Mouse (Mus musculus) hindbrain, embryonic 10.5 days (tissue): ENCODE data around the gene Spaca3. TPM values are rescaled to one million over a fixed set of nuclear protein-coding genes. Genes with fewer than 3 reads are reported as not detected.

ENCODE experiments used
- DNase-seq: peaks from one replicate; pipeline ENCODE4 v3.0.0-alpha.2; 2017; ENCODE audit warnings: low spot score
- H3K27ac ChIP-seq: fragments of 300-500 bp; sonication (generic); 2 replicates; pipeline ENCODE4 v1.5.1; 2016; ENCODE audit warnings: mild to moderate bottlenecking, moderate library complexity
- H3K27me3 ChIP-seq: fragments of 300-500 bp; sonication (generic); 2 replicates; pipeline ENCODE4 v1.6.1; 2016; ENCODE audit warnings: mild to moderate bottlenecking; ENCODE audit not compliant: poor library complexity, insufficient read depth, severe bottlenecking
- H3K36me3 ChIP-seq: fragments of 300-500 bp; sonication (generic); 2 replicates; pipeline ENCODE4 v1.6.1; 2016; ENCODE audit warnings: mild to moderate bottlenecking, moderate library complexity
- H3K4me1 ChIP-seq: fragments of 300-500 bp; sonication (generic); replicated peaks from 2 replicates; pipeline ENCODE4 v1.6.1; 2016; ENCODE audit warnings: mild to moderate bottlenecking
- H3K4me3 ChIP-seq: fragments of 300-500 bp; sonication (generic); 2 replicates; pipeline ENCODE4 v1.5.1; 2016; ENCODE audit warnings: mild to moderate bottlenecking, moderate library complexity
- H3K9me3 ChIP-seq: fragments of 300-500 bp; sonication (generic); 2 replicates; pipeline ENCODE4 v1.6.1; 2016; ENCODE audit warnings: mild to moderate bottlenecking, moderate library complexity
- WGBS: fragments of 180-500 bp; shearing (Covaris S2); methylation state at CpG from one replicate; pipeline ENCODE4 v1.1.7; 2016; 5-methylcytosine and 5-hydroxymethylcytosine counted together
- polyA plus RNA-seq: library from polyadenylated mRNA; unstranded; fragments of >200 nt; fragmentation: Nextera tagmentation; extraction: Ambion mirVana; gene quantifications from 2 replicates; pipeline ENCODE4 v1.2.1, GENCODE M21; 2016

Gene Spaca3
- polyA plus RNA-seq, 1 experiment from 2014 or later = not detected

GRCm38 (mm10) chr11:80843435-80843834 is 14.7 kb upstream of the Spaca3 start:
- H3K4me1 ChIP-seq = peaks cover 12% of the 10 kb centered on the region
- WGBS = 90% methylated on average over 2 of the region's 2 CpGs

GRCm38 (mm10) chr11:80845486-80845885 is 12.7 kb upstream of the Spaca3 start:
- no peak for DNase-seq
- Histone ChIP-seq H3K4me3 (no peak overlapping the region), H3K36me3 (no peaks in the 10 kb centered on the region), H3K27ac (no peak overlapping the region), H3K27me3 (peaks cover 4% of the 10 kb centered on the region), H3K4me1 (peaks cover 12% of the 10 kb centered on the region), H3K9me3 (no peaks in the 10 kb centered on the region)
- 72% methylated on average over 7 of the region's 7 CpGs for WGBS

More at GRCm38 (mm10) chr11:80843435-80843834, 14.7 kb upstream of the Spaca3 start:
- Histone ChIP-seq H3K27me3 (peaks cover 4% of the 10 kb centered on the region), H3K9me3 (no peaks in the 10 kb centered on the region), H3K27ac (no peak overlapping the region), H3K4me3 (no peak overlapping the region), H3K36me3 (no peaks in the 10 kb centered on the region)
- no peak for DNase-seq

- no peak overlapping the region for H3K4me3 ChIP-seq
- no peaks in the 10 kb centered on the region for H3K9me3 ChIP-seq
- no peak for DNase-seq
- no peak overlapping the region for H3K27ac ChIP-seq
- peaks cover 12% of the 10 kb centered on the region for H3K4me1 ChIP-seq
- no peaks in the 10 kb centered on the region for H3K36me3 ChIP-seq
- H3K27me3 ChIP-seq = peaks cover 4% of the 10 kb centered on the region
- WGBS = 58% methylated on average over 3 of the region's 3 CpGs
These were observed 12.1 kb upstream of the Spaca3 start for GRCm38 (mm10) chr11:80846115-80846514.

DNA sequence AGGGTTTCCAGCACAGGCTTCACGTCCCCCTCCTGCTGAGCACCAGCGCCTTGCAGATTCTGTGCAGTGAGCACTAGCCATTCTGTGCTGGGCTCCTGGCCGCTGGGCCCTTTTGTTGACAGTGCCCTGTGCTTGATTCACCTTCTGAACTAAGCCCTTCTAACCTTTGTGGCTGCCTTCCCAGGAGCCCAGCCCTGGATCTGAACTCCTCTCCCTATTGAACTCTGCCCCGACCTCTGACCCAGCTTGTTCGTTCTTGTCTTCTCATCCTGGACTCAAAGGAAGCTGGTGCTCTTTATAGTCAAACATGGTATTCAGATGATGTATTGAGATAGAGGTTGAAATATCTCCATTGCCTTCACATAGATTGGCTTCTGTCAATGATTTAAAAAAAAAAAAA is 10.0 kb upstream of the Spaca3 start:
- Histone ChIP-seq H3K27me3 (no peaks in the 10 kb centered on the region; the same call in 1 of the 2 replicates), H3K27ac (no peak overlapping the region), H3K36me3 (no peaks in the 10 kb centered on the region), H3K4me1 (peaks cover 8% of the 10 kb centered on the region), H3K9me3 (no peaks in the 10 kb centered on the region), H3K4me3 (no peak overlapping the region)
- 37% methylated on average over 5 of the region's 5 CpGs for WGBS
- no peak for DNase-seq

DNA sequence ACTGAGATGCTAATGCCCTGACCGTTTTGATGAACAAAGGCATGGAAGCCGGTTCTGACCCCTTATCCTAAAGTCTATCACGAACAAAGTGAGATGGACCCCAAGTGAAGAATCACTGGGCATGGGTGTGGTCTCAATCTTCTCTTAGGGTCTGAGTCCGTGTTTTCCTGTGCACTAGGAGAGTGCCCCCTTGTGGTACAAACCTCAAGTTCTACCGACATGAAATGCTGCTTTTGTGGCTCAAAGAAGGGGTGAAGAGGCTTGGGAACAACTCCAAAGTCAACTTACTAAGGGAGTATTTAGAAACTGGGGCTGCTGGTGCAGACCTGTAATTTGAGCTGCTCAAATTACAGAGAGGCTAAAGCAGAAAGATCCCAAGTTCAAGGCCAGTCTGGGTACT is 6.3 kb upstream of the Spaca3 start:
- peaks cover 8% of the 10 kb centered on the region for H3K4me1 ChIP-seq
- no peaks in the 10 kb centered on the region; the same call in 1 of the 2 replicates for H3K27me3 ChIP-seq
- H3K27ac ChIP-seq = no peak overlapping the region
- H3K9me3 ChIP-seq = no peaks in the 10 kb centered on the region
- H3K4me3 ChIP-seq = no peak overlapping the region
- 44% methylated on average over 5 of the region's 5 CpGs for WGBS
- peak; percentile 18 for DNase-seq
- H3K36me3 ChIP-seq = no peaks in the 10 kb centered on the region

DNA sequence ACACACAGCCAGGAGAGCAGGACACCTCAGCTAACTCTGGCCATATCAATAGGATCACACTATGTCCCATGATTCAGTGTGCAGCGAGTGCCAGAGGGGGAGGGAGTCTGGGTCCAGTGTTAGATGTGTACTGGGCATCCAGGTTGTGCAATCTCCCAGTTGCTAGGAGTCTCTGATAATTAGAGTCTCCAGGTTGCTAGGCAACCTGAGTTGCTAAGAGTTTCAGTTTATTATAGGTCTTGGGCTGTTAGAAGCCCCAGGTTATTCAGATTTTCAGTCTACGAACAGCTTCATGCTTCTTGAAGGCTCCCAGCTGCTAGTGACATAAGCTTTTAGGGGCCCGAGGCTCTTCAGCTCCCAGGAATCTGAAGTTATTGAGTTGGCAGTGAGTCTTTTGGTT is 5.2 kb upstream of the Spaca3 start:
- no peak for DNase-seq
- Histone ChIP-seq H3K27me3 (no peaks in the 10 kb centered on the region), H3K4me3 (no peak overlapping the region), H3K4me1 (peaks cover 3% of the 10 kb centered on the region), H3K27ac (no peak overlapping the region), H3K9me3 (no peaks in the 10 kb centered on the region), H3K36me3 (no peaks in the 10 kb centered on the region)
- WGBS = 75% methylated on average over 3 of the region's 3 CpGs

DNA sequence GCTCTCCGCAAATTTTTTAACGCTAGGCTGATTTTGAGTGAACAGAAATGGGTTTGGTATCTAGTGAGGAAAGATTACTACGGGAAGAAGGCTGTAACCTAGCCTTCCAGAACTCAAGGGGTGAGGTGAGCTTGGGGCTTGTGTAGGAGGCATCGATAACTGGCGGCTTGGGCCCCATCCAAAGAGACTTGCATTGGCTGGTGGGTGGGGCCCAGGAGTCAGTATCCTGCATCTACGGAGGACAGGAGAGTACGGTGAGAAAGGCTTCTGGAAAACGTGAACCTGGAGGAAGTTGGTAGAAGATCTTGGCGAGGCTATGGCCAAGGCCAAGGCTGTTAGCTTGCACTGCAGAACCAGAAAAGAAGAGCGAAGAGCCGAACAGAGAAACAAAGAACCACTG is 3.7 kb upstream of the Spaca3 start:
- no peaks in the 10 kb centered on the region for H3K9me3 ChIP-seq
- 91% methylated on average over 11 of the region's 11 CpGs for whole genome bisulfite sequencing
- H3K36me3 ChIP-seq = no peaks in the 10 kb centered on the region
- H3K27me3 ChIP-seq = no peaks in the 10 kb centered on the region
- no peak overlapping the region for H3K27ac ChIP-seq
- H3K4me3 ChIP-seq = no peak overlapping the region
- DNase-seq = no peak
- no peaks in the 10 kb centered on the region; the same call in 1 of the 2 replicates for H3K4me1 ChIP-seq

DNA sequence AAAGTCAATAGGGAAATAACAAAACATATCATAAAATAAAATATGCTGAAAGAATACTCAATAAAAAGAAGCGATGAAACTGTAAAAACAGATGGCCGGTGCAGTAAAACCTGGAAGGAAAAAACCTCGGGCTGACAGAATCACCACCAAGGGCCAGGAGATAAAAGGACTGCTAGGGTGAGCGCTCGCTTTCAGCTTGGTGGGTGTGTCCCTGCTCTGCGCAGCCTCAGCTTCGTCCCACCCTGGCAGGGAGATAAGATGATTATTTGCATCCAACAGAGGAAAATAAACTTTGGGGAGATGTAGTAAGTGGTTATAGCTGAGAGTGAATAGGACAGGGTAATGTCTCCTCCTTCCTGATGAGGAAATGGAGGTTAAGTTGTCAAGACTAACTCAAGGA is 3.3 kb upstream of the Spaca3 start:
- Histone ChIP-seq H3K9me3 (no peaks in the 10 kb centered on the region), H3K4me1 (no peaks in the 10 kb centered on the region; the same call in 1 of the 2 replicates), H3K36me3 (no peaks in the 10 kb centered on the region), H3K27me3 (no peaks in the 10 kb centered on the region), H3K4me3 (no peak overlapping the region), H3K27ac (no peak overlapping the region)
- no peak for DNase-seq
- 69% methylated on average over 7 of the region's 7 CpGs for WGBS

GRCm38 (mm10) chr11:80856827-80857226 is 1.3 kb upstream of the Spaca3 start:
- 83% methylated on average over 2 of the region's 2 CpGs for WGBS
- no peak for DNase-seq
- Histone ChIP-seq H3K4me1 (no peaks in the 10 kb centered on the region; the same call in 1 of the 2 replicates), H3K36me3 (no peaks in the 10 kb centered on the region), H3K9me3 (no peaks in the 10 kb centered on the region), H3K27me3 (no peaks in the 10 kb centered on the region), H3K4me3 (no peak overlapping the region), H3K27ac (no peak overlapping the region)

DNA sequence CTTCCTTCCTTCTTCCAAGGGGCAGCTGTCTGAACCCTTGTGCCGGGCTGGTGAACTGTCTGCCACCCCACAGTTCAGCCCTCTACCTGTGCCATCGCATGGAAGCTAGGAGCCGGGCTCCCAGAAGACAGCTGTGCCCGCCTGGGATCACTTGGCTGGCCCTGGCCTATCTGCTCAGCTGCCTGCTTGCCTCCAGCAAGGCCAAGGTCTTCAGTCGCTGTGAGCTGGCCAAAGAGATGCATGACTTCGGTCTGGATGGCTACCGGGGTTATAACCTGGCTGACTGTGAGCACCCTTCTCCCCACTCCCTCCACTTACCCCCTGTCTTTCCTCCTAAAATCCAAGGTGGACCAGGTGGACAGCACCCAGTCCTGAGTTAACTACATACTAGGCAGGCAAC is 4.8 kb downstream of the Spaca3 start:
- no peak overlapping the region for H3K27ac ChIP-seq
- no peaks in the 10 kb centered on the region for H3K27me3 ChIP-seq
- H3K4me3 ChIP-seq = no peak overlapping the region
- H3K9me3 ChIP-seq = no peaks in the 10 kb centered on the region
- DNase-seq = no peak
- no peaks in the 10 kb centered on the region for H3K36me3 ChIP-seq
- WGBS = 94% methylated on average over 7 of the region's 7 CpGs
- H3K4me1 ChIP-seq = no peaks in the 10 kb centered on the region

- H3K36me3 ChIP-seq = no peaks in the 10 kb centered on the region
- no peaks in the 10 kb centered on the region for H3K27me3 ChIP-seq
- no peak overlapping the region for H3K4me3 ChIP-seq
- no peaks in the 10 kb centered on the region for H3K9me3 ChIP-seq
- 96% methylated on average over 1 of the region's 1 CpGs for WGBS
- H3K27ac ChIP-seq = no peak overlapping the region
- no peaks in the 10 kb centered on the region for H3K4me1 ChIP-seq
- no peak for DNase-seq
These were observed 9.9 kb downstream of the Spaca3 start for GRCm38 (mm10) chr11:80868039-80868438.

DNA sequence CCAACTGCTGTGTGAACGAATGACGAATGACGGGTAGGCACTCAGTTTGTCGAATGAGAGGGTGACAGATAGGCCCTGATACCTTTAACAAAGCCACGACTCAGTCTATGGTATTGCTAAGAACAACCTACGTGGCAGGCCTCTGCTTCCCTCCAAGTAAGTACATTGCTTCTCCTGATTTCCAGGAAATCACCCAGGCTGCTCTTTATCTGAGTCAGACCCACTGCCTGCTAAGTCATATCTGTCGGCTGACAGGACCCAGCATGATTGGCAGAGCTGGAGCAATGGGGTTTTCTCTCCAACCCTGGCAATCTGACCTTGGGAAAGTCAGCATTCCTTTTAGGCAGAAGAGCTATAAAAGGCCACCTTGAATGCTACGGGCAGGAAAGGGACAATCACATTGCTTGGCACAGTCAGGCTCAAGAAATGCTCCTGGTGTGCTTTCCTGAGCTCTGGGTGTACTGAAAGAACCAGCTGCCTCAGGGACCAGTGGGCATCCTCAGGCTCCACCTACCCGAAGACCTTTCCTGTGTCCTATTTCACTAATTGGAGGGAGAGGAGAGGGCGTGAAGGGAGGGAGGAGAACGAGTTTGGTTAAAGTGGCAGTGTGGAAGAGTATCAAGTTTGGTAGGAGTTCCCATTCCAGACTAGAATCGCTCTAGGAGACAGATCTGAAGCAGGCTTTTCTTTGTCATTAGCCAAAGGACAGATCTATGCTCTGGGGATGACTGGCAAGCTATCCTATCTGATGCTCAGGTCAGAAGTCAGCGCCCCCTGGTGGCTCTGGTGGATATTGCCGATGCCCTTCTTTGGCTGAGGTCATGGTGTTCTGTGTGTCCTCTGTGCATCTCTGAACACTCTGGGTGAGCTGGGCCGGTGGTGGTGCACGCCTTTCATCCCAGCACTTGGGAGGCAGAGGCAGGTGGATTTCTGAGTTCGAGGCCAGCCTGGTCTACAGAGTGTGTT is 14.6 kb downstream of the Spaca3 start:
- peak; percentile 80 for DNase-seq
- Histone ChIP-seq H3K36me3 (no peaks in the 10 kb centered on the region), H3K27me3 (no peaks in the 10 kb centered on the region), H3K27ac (no peak overlapping the region), H3K4me3 (no peak overlapping the region), H3K9me3 (no peaks in the 10 kb centered on the region), H3K4me1 (peaks cover 7% of the 10 kb centered on the region)
- 68% methylated on average over 17 of the region's 17 CpGs for WGBS

- DNase-seq = peak; percentile 12
- Histone ChIP-seq H3K36me3 (no peaks in the 10 kb centered on the region), H3K4me3 (no peak overlapping the region), H3K9me3 (no peaks in the 10 kb centered on the region), H3K27ac (no peak overlapping the region), H3K27me3 (no peaks in the 10 kb centered on the region), H3K4me1 (peaks cover 7% of the 10 kb centered on the region)
- 68% methylated on average over 11 of the region's 11 CpGs for WGBS
These were observed 19.0 kb downstream of the Spaca3 start for GRCm38 (mm10) chr11:80877131-80877651.
